Mouse (Mus musculus): ENCODE results near the gene Dynll2.

- no peak for TF ChIP-seq CTCF (IDR thresholded peaks at IDR 0.05; ENCODE audit: borderline replicate concordance, insufficient read depth, low read depth, low read length)
- no peak for TF ChIP-seq POLR2A (IDR thresholded peaks at IDR 0.05; ENCODE audit: borderline replicate concordance, insufficient read depth, low read length)
Measured at GRCm38 (mm10) chr11:87935467-87935866, 51.9 kb downstream of the Dynll2 start.

Data from cerebellum, adult 2 months (tissue).